Comparison of ENCODE assay signal across 29 mouse cellular contexts in genomic region chr5:53243933-53244332, GRCm38 (mm10). TPM values are rescaled to one million over a fixed set of nuclear protein-coding genes. Genes with fewer than 3 reads are reported as not detected.
DNase-seq lines count a peak whose midpoint lies in the region; ATAC-seq and TF ChIP-seq lines count a peak whose summit lies in the region.
"Had no signal": no experiment of that assay in that cellular context is flagged by ENCODE, and none has a peak within 500 bp of the region (broad histone marks: within the 10 kb centered on the region; RNA-seq: fewer than 3 reads in every experiment).

No protein-coding gene starts in this region.

- no peak overlapping the region for H3K4me2 ChIP-seq in hindbrain, postnatal 0 days (ENCODE audit: low read depth, low read length)
- H3K4me2 ChIP-seq in hindbrain, embryonic 13.5 days: no peak overlapping the region
- no peak overlapping the region for H3K4me2 ChIP-seq in lung, embryonic 14.5 days
- no peak overlapping the region for H3K4me2 ChIP-seq in lung, postnatal 0 days (replicated peaks; ENCODE audit: low read depth, low read length)
- peak overlapping the region; percentile 47 for H3K4me2 ChIP-seq in myocyte (ENCODE audit: low read depth)
- H3K4me2 ChIP-seq: embryonic facial prominence, embryonic 15.5 days; forebrain, embryonic 12.5 days; hindbrain, embryonic 12.5 days; limb, embryonic 15.5 days; liver, embryonic 13.5 days; midbrain, embryonic 13.5 days had no signal

- no peak for TF ChIP-seq CTCF in hindbrain, postnatal 0 days (IDR thresholded peaks at IDR 0.05; ENCODE audit: low read depth)
- TF ChIP-seq CTCF in lung, embryonic 14.5 days (IDR thresholded peaks at IDR 0.05; ENCODE audit: low read depth): no peak
- TF ChIP-seq CTCF in lung, postnatal 0 days (IDR thresholded peaks at IDR 0.05): no peak
- TF ChIP-seq CTCF in heart, adult 2 months (IDR thresholded peaks at IDR 0.05): no peak

- H3K79me2 ChIP-seq in myocyte (ENCODE audit: control insufficient read depth, insufficient read depth): no peaks in the 10 kb centered on the region
- H3K79me2 ChIP-seq in heart, adult 2 months (replicated peaks; ENCODE audit: control insufficient read depth, insufficient read depth, low read length): no peaks in the 10 kb centered on the region

- H3K27me3 ChIP-seq in hindbrain, postnatal 0 days (ENCODE audit: insufficient read depth, low read length): no peaks in the 10 kb centered on the region
- peaks cover 15% of the 10 kb centered on the region for H3K27me3 ChIP-seq in hindbrain, embryonic 13.5 days
- H3K27me3 ChIP-seq in lung, embryonic 14.5 days (ENCODE audit: insufficient read depth, low read length): no peaks in the 10 kb centered on the region
- H3K27me3 ChIP-seq in lung, postnatal 0 days (replicated peaks; ENCODE audit: insufficient read depth, low read length): no peaks in the 10 kb centered on the region
- peaks cover 18% of the 10 kb centered on the region for H3K27me3 ChIP-seq in myocyte (ENCODE audit: control insufficient read depth, insufficient read depth, insufficient read length)
- no peaks in the 10 kb centered on the region for H3K27me3 ChIP-seq in heart, adult 2 months (ENCODE audit: control insufficient read depth, insufficient read depth, low read length)
- H3K27me3 ChIP-seq: embryonic facial prominence, embryonic 15.5 days; forebrain, embryonic 12.5 days; limb, embryonic 15.5 days had no signal

- peak; percentile 75 for ATAC-seq in hindbrain, postnatal 0 days
- ATAC-seq in hindbrain, embryonic 13.5 days (ENCODE audit: low FRiP score): no peak
- peak; percentile 64; the same call in 1 of the 2 replicates for ATAC-seq in lung, embryonic 14.5 days (ENCODE audit: insufficient read depth)
- peak; percentile 41; the same call in 1 of the 2 replicates for ATAC-seq in lung, postnatal 0 days
- ATAC-seq: intestine, postnatal 0 days; midbrain, embryonic 13.5 days had no signal

- no peak for TF ChIP-seq EP300 in lung, postnatal 0 days (IDR thresholded peaks at IDR 0.05)
- TF ChIP-seq EP300 in heart, adult 2 months (IDR thresholded peaks at IDR 0.05; ENCODE audit: insufficient read depth, low read depth, low read length): no peak

- 0 out of 2 replicates have a peak, but pooled peaks cover 4% of the 10 kb centered on the region for H3K4me1 ChIP-seq in hindbrain, postnatal 0 days (ENCODE audit: insufficient read depth, low read length)
- peaks cover 34% of the 10 kb centered on the region for H3K4me1 ChIP-seq in hindbrain, embryonic 13.5 days (replicated peaks)
- no peaks in the 10 kb centered on the region for H3K4me1 ChIP-seq in lung, embryonic 14.5 days (ENCODE audit: insufficient read depth)
- H3K4me1 ChIP-seq in lung, postnatal 0 days (ENCODE audit: insufficient read depth, low read depth, low read length): no peaks in the 10 kb centered on the region
- H3K4me1 ChIP-seq in heart, adult 2 months (ENCODE audit: control insufficient read depth, insufficient read depth, low read length): no peaks in the 10 kb centered on the region
- H3K4me1 ChIP-seq: embryonic facial prominence, embryonic 15.5 days; limb, embryonic 15.5 days; liver, embryonic 13.5 days; megakaryocyte, embryonic 14.5 days had no signal

- no peaks in the 10 kb centered on the region for H3K36me3 ChIP-seq in hindbrain, postnatal 0 days (ENCODE audit: insufficient read depth, low read length)
- H3K36me3 ChIP-seq in hindbrain, embryonic 13.5 days: no peaks in the 10 kb centered on the region
- H3K36me3 ChIP-seq in lung, embryonic 14.5 days (ENCODE audit: insufficient read depth): no peaks in the 10 kb centered on the region
- no peaks in the 10 kb centered on the region for H3K36me3 ChIP-seq in lung, postnatal 0 days (ENCODE audit: insufficient read depth, low read length)
- H3K36me3 ChIP-seq in myocyte (ENCODE audit: control insufficient read depth, insufficient read depth): no peaks in the 10 kb centered on the region
- no peaks in the 10 kb centered on the region for H3K36me3 ChIP-seq in heart, adult 2 months (ENCODE audit: control insufficient read depth, insufficient read depth, low read length)
- H3K36me3 ChIP-seq: embryonic facial prominence, embryonic 10.5 days; embryonic facial prominence, embryonic 15.5 days; forebrain, embryonic 12.5 days; heart, embryonic 10.5 days; hindbrain, embryonic 12.5 days; limb, embryonic 10.5 days; limb, embryonic 15.5 days; liver, embryonic 13.5 days; midbrain, embryonic 13.5 days had no signal

- no peak overlapping the region for H3K27ac ChIP-seq in hindbrain, postnatal 0 days
- no peak overlapping the region for H3K27ac ChIP-seq in hindbrain, embryonic 13.5 days
- no peak overlapping the region for H3K27ac ChIP-seq in lung, embryonic 14.5 days (ENCODE audit: low read depth)
- H3K27ac ChIP-seq in lung, postnatal 0 days (ENCODE audit: low read length): no peak overlapping the region
- no peak overlapping the region for H3K27ac ChIP-seq in heart, adult 2 months
- H3K27ac ChIP-seq: embryonic facial prominence, embryonic 10.5 days; embryonic facial prominence, embryonic 15.5 days; forebrain, embryonic 12.5 days; heart, embryonic 10.5 days; hindbrain, embryonic 12.5 days; limb, embryonic 10.5 days; limb, embryonic 15.5 days; liver, embryonic 13.5 days; midbrain, embryonic 13.5 days had no signal

- H3K9me3 ChIP-seq in hindbrain, postnatal 0 days (ENCODE audit: low read length): no peaks in the 10 kb centered on the region
- no peaks in the 10 kb centered on the region for H3K9me3 ChIP-seq in hindbrain, embryonic 13.5 days
- H3K9me3 ChIP-seq in lung, embryonic 14.5 days (ENCODE audit: low read depth, low read length): no peaks in the 10 kb centered on the region
- no peaks in the 10 kb centered on the region for H3K9me3 ChIP-seq in lung, postnatal 0 days (ENCODE audit: low read length)
- H3K9me3 ChIP-seq: embryonic facial prominence, embryonic 10.5 days; embryonic facial prominence, embryonic 15.5 days; forebrain, embryonic 12.5 days; heart, embryonic 10.5 days; hindbrain, embryonic 12.5 days; limb, embryonic 10.5 days; limb, embryonic 15.5 days; liver, embryonic 13.5 days; megakaryocyte, embryonic 14.5 days; midbrain, embryonic 13.5 days had no signal

- no peak for TF ChIP-seq POLR2A in myocyte (IDR thresholded peaks at IDR 0.05; ENCODE audit: insufficient read length, low read depth)
- no peak for TF ChIP-seq POLR2A in heart, adult 2 months (IDR thresholded peaks at IDR 0.05; ENCODE audit: insufficient read depth, low read depth, low read length)

- peak; percentile 53 for DNase-seq in hindbrain, postnatal 0 days (ENCODE audit: low spot score)
- DNase-seq in lung, embryonic 14.5 days: peak; percentile 44
- DNase-seq in lung, postnatal 36 days: no peak
- peak; percentile 18 for DNase-seq in lung, postnatal 0 days (ENCODE audit: low spot score)
- no peak for DNase-seq in heart, adult 2 months
- DNase-seq: adrenal gland, postnatal 36 days; B cell, adult 2 months; cerebellum, adult 2 months; cerebellum, postnatal 25 days; heart, postnatal 36 days; kidney, postnatal 10 days; liver, embryonic 13.5 days; right cerebral cortex, postnatal 25 days; spleen, adult 18-20 months; thymus, postnatal 14 days had no signal

- no peak overlapping the region for H3K9ac ChIP-seq in hindbrain, postnatal 0 days (replicated peaks; ENCODE audit: low read length)
- H3K9ac ChIP-seq in hindbrain, embryonic 13.5 days: no peak overlapping the region
- H3K9ac ChIP-seq in lung, embryonic 14.5 days: no peak overlapping the region
- H3K9ac ChIP-seq in lung, postnatal 0 days (replicated peaks; ENCODE audit: low read depth): no peak overlapping the region
- H3K9ac ChIP-seq in heart, adult 2 months (ENCODE audit: low read depth, low read length): no peak overlapping the region
- H3K9ac ChIP-seq: embryonic facial prominence, embryonic 15.5 days; forebrain, embryonic 12.5 days; forebrain, postnatal 0 days; hindbrain, embryonic 12.5 days; limb, embryonic 15.5 days; liver, embryonic 13.5 days; midbrain, embryonic 13.5 days had no signal

- WGBS in hindbrain, postnatal 0 days: 44% methylated on average over 10 of the region's 10 CpGs
- WGBS in hindbrain, embryonic 13.5 days: 76% methylated on average over 10 of the region's 10 CpGs
- WGBS in lung, embryonic 14.5 days: 52% methylated on average over 10 of the region's 10 CpGs
- WGBS in lung, postnatal 0 days: 39% methylated on average over 10 of the region's 10 CpGs
- 69% methylated on average over 10 of the region's 10 CpGs for WGBS in heart, adult 2 months

- no peak overlapping the region for H3ac ChIP-seq in myocyte (ENCODE audit: control insufficient read depth, insufficient read length)

- intact Hi-C loops in heart, adult 2 months (cut with DNase I): no loop called here

- H3K4me3 ChIP-seq in hindbrain, postnatal 0 days (ENCODE audit: low read length): no peak overlapping the region
- no peak overlapping the region for H3K4me3 ChIP-seq in hindbrain, embryonic 13.5 days
- no peak overlapping the region for H3K4me3 ChIP-seq in lung, embryonic 14.5 days (ENCODE audit: low read depth, low read length)
- H3K4me3 ChIP-seq in lung, postnatal 0 days (ENCODE audit: low read depth, low read length): no peak overlapping the region
- no peak overlapping the region for H3K4me3 ChIP-seq in myocyte
- H3K4me3 ChIP-seq in heart, adult 2 months: no peak overlapping the region
- H3K4me3 ChIP-seq: embryonic facial prominence, embryonic 10.5 days; embryonic facial prominence, embryonic 15.5 days; forebrain, embryonic 12.5 days; heart, embryonic 10.5 days; hindbrain, embryonic 12.5 days; limb, embryonic 10.5 days; limb, embryonic 15.5 days; liver, embryonic 13.5 days; megakaryocyte, embryonic 14.5 days; midbrain, embryonic 13.5 days had no signal

TF ChIP-seq in myocyte, 11 proteins besides CTCF, POLR2A, EP300 and RAD21 (continues in another document):
- no peak for TF ChIP-seq E2F4 (IDR thresholded peaks at IDR 0.05; ENCODE audit: insufficient read depth)

RNA-seq across cellular contexts. Expression of gene Smim20, which starts 22.9 kb away (rescaled TPM):
- total RNA-seq in hindbrain, postnatal 0 days (2014; rRNA removed): 42.8 and 57.1 TPM in 2 replicates
- 88.3 and 94.8 TPM in 2 replicates for polyA plus RNA-seq in hindbrain, postnatal 0 days (2015; fragmentation: Nextera tagmentation; extraction: Ambion mirVana)
- 76.0 and 76.6 TPM in 2 replicates for polyA plus RNA-seq in hindbrain, embryonic 13.5 days (2015; fragmentation: Nextera tagmentation; extraction: Ambion mirVana)
- 93.7 and 98.3 TPM in 2 replicates for polyA plus RNA-seq in lung, embryonic 14.5 days (2014; fragmentation: Nextera tagmentation; extraction: Ambion mirVana)
- 85.6 and 88.2 TPM in 2 replicates for polyA plus RNA-seq in lung, postnatal 0 days (2015; fragmentation: Nextera tagmentation; extraction: Ambion mirVana)
- polyA plus RNA-seq in myocyte (2012; fragmentation: generic; extraction: Trizol): 78.0 TPM
- total RNA-seq in heart, adult 2 months (2021): 10 to 100 TPM; 92.3 to 100.0 TPM
- 115 and 189 TPM in 2 replicates for polyA plus RNA-seq in heart, adult 2 months (2012; rRNA removed)

RNA-seq across cellular contexts. Expression of gene Sel1l3, which starts 30.2 kb away (rescaled TPM):
- 19.1 and 22.4 TPM in 2 replicates for total RNA-seq in hindbrain, postnatal 0 days (2014; rRNA removed)
- 4.7 and 4.8 TPM in 2 replicates for polyA plus RNA-seq in hindbrain, postnatal 0 days (2015; fragmentation: Nextera tagmentation; extraction: Ambion mirVana)
- polyA plus RNA-seq in hindbrain, embryonic 13.5 days (2015; fragmentation: Nextera tagmentation; extraction: Ambion mirVana): 4.4 and 5.2 TPM in 2 replicates
- 6.8 and 6.9 TPM in 2 replicates for polyA plus RNA-seq in lung, embryonic 14.5 days (2014; fragmentation: Nextera tagmentation; extraction: Ambion mirVana)
- polyA plus RNA-seq in lung, postnatal 0 days (2015; fragmentation: Nextera tagmentation; extraction: Ambion mirVana): 1.7 and 2.0 TPM in 2 replicates
- polyA plus RNA-seq in myocyte (2012; fragmentation: generic; extraction: Trizol): 0.02 TPM
- total RNA-seq in heart, adult 2 months (2021): 1 to 10 TPM; 1.5 to 1.6 TPM
- polyA plus RNA-seq in heart, adult 2 months (2012; rRNA removed): 0.86 and 1.1 TPM in 2 replicates
- total RNA-seq: granulocyte monocyte progenitor cell, adult 5-6 weeks had no signal

Comparison
In these comparisons a context has a peak if more than half of its experiments do, and no peak if none do; other contexts are left out.
1. DNase-seq: peak in hindbrain, postnatal 0 days (single experiment), lung, embryonic 14.5 days (single experiment) and lung, postnatal 0 days (single experiment); none in lung, postnatal 36 days (single experiment) and heart, adult 2 months (0 of 2).